Mouse (Mus musculus) ovary, adult 18-20 months (tissue): ENCODE measurements around the gene Nipa1.

Experiments
- DNase-seq: peaks from one replicate; pipeline ENCODE4 v3.0.0; 2022; ENCODE audit warnings: low spot score, mixed read lengths

Gene Nipa1

GRCm38 (mm10) chr7:56010318-56011017 is 9.3 kb downstream of the Nipa1 start:
- no peak for DNase-seq

DNA sequence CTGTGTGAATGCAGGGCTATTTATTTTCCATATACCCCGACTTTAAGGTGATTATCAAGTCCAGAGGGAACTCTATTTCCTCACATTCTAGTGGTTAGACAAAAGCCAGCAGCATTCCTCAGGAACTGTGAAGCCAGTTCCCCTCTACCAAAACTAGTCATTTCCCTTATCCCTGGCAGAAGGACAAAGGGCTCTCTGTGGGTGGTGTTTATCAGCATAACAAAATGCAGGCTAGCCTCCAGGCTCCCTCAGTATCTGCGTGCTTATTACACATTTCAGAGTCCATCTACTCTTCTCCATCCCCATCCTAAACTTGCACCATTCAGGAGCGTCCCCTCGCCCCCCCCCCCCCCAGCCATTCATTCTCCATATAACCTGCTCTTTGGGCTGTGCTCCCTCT is 20.8 kb downstream of the Nipa1 start:
- DNase-seq, result no peak

GRCm38 (mm10) chr7:55995013-55995412 is 24.7 kb downstream of the Nipa1 start:
- DNase-seq, result no peak

DNA sequence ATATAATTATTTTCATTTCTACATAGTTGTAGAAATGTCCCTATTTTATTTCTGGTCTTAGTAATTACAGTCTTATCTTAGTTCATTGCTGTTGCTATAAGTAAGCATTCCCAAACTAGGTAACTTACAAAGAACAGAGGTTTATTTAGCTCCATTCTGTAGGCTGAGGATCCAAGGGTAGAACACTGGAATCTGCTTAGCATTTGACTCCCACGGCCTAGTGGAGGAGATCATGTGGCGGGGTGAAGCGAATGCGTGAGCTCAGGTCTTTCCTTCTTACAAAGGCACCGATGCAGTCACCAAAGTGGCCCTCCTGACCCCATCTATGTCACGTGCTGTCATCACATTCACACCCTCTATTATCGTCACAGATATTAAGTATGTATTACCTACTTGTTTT is 27.9 kb downstream of the Nipa1 start:
- no peak for DNase-seq

GRCm38 (mm10) chr7:55991129-55991528 is 28.6 kb downstream of the Nipa1 start:
- no peak for DNase-seq

GRCm38 (mm10) chr7:55986526-55987214 is 33.1 kb downstream of the Nipa1 start:
- no peak for DNase-seq

- no peak for DNase-seq
Measured at GRCm38 (mm10) chr7:55984754-55985153, 35.0 kb downstream of the Nipa1 start.

GRCm38 (mm10) chr7:55983107-55983506 is 36.6 kb downstream of the Nipa1 start:
- DNase-seq, result no peak

DNA sequence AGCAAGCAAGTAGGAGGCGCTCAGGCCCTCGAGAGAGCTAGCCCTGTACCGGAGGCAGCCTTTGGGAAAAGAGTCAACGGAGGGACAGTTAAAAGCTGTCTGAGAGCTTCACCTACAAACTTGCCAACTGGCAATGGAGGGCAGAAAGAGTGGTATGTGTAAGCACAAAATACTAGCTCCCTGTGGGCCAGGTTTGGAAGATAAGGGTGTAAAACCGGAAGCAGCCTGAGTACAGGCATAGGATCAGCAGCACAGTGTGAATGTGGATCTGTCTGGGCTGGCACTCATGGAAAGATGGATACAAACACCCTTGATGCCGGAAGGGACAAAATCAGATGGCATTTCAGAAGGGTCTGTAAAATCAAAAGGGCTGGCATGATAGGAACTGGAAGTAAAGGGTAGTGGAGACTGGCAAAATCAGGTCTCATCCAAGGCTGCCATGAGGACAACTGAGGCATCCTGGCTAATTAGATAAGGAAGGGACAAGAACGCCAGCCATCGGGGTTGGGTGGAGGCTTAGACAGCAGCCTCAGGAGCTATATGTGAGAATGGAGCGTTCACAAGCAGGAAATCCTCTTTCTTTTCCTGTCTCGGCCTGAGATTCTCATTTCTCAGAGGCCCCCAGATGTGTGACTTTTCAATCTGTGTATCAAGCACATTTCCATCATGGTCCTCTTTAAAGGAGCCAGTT is 37.6 kb downstream of the Nipa1 start:
- no peak for DNase-seq

GRCm38 (mm10) chr7:55981511-55981910 is 38.2 kb downstream of the Nipa1 start:
- DNase-seq, result no peak

DNA sequence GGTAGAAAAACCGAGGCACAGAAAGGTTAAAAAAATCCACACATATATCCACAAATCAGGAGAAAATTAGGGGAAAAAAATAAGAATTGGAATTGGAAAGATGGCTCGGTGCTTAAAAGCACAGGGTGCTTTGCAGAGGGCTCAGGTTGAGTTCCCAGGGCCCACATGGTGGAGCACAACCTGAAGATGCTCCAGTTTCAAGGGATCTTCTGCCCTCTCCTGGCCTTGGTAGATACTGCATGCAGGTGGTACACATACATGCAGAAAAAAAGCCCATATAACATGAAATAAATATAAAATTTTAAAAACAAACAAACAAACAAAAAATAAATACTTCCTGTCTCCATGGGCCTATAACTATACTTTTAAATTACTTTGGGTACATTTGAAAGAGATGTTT is 45.3 kb downstream of the Nipa1 start:
- DNase-seq, result no peak

- DNase-seq, result no peak
Measured at GRCm38 (mm10) chr7:55969415-55969814, 50.3 kb downstream of the Nipa1 start.

DNA sequence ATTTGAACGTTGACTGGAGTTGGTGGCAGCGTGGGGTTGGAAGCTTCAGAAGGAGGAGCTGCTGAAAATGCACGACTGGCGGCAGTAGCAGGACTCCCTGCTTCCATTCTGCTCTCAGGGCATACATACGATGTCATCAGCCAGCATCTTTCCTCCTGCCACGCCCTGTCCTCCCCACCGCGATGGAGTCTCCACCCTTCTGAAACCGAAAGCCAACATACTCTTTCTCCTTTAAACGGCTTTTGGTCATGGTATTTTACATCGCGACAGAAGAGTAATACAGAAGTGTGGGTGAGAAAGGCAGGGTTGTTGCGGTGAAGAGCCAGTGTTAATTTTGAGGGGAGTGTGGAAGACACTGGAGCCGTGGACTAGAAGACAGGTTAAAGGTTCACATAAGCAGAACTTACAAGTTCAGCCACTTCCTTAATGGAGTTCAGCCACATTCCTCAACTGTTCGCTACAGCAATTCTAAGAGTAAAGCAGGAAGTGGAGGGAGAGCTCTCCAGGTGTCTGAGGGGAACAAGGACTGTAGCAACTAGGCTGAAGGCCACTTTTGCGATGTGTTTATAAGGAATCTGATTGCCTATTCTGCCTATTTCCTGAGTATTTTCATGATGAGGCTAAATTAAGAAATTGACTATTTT is 51.4 kb downstream of the Nipa1 start:
- DNase-seq, result no peak

DNA sequence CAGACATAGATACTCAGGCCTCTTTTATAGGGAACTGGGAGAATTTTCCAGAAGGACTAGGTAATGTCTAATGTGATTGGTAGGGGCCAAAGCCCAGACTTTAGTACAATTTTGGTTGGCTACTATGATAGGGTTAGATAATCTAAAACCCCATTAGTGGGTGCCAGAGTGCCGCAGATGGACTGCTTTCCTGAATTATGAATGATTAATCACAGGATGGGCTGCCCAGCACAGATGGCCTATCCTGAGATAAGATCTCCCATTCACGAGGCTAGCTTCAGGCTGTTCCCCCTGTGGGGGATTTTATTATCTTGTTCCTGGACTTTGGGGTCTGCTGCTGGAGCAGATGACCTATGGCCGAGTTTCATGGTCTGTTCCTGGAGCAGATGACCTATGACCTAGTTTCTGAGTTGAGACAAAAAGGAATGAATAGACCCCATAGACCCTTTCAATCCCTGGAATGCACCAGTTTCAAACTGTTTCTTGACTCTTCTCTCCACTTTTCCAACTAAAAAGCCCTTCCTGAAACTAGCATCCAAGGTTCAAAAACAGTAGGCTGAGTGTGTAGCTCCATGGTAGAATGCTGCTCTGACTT is 52.8 kb downstream of the Nipa1 start:
- DNase-seq, result no peak

GRCm38 (mm10) chr7:55962004-55962908 is 57.5 kb downstream of the Nipa1 start, which contains the start of gene Nipa2:
Gene Nipa2, minus strand, starts transcription at chr7:55962476.
- DNase-seq, result peak; percentile 81

DNA sequence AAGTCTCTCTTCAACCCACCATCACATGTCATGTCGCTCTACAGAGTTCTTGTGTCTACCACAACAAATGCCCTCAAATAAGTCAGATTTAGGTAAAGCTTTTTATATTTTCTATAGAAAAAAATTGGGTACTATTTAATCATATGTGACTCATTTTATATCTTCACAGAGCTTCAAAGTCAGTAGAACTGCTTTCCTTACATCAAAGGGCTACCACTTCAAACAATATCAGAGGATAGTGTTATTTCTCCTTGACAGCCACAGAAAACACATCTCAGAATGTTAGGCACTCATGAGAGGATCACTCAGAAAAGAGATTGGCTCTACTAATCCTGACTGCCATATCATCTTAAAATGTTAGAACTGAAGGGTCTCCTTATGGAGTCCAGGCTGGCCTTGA is 59.2 kb downstream of the Nipa1 start:
- DNase-seq, result no peak

- no peak for DNase-seq
Measured at GRCm38 (mm10) chr7:55959801-55960200, 60.0 kb downstream of the Nipa1 start.

- no peak for DNase-seq
Measured at GRCm38 (mm10) chr7:55957916-55958315, 61.8 kb downstream of the Nipa1 start.

DNA sequence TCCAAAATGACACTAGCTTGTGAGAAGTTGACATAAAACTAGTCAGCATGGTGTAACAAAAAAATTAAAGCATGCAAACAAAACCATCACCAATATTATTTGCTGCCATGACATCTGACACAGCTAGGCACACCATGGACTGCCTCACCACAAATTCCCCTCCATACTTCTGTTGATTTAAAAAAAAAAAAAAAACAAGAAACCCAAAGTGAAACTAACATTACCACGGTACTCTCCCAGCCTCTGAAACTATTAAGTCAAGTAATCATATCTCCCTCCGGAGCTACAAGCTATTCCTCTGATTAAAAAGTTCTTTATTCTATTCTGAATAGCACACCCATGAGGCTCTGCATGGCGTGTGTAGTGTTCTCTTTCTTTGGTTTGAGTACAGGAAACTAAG is 62.6 kb downstream of the Nipa1 start:
- no peak for DNase-seq

- no peak for DNase-seq
Measured at GRCm38 (mm10) chr7:55956054-55956453, 63.7 kb downstream of the Nipa1 start.

DNA sequence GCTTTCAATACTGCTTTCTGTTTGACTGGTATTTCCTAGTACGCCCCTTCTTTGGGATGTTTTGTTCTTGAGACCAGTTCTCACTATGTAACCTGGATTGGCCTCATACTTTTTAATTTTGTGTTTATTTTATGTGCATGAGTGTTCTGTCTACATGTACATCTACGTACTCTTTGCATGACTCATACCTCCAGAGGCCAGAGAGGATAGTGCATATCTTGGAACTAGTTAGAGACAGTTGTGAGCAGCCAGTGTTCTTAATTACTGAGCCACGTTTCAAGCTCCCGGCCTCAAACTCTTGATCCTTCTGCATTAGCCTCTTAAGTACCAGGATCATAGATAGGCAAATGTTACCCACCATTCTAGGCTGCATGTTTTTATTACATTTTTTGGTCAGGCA is 81.4 kb downstream of the Nipa1 start:
- DNase-seq, result no peak
